Mouse (Mus musculus) testis, adult 2 months (tissue): ENCODE data around the gene Necab3. TPM values are rescaled to one million over a fixed set of nuclear protein-coding genes. Genes with fewer than 3 reads are reported as not detected.

ENCODE experiments used
- H3K27ac ChIP-seq: fragments of 200-500 bp; 2 replicates; pipeline ENCODE4 v1.5.1; 2012; ENCODE audit warnings: low read depth, low read length; ENCODE audit not compliant: control insufficient read depth, insufficient read depth
- H3K27me3 ChIP-seq: fragments of 200-500 bp; 2 replicates; pipeline ENCODE4 v1.6.1; 2012; ENCODE audit warnings: mild to moderate bottlenecking, low read length, moderate library complexity; ENCODE audit not compliant: control insufficient read depth, insufficient read depth
- H3K36me3 ChIP-seq: fragments of 200-500 bp; 2 replicates; pipeline ENCODE4 v1.6.1; 2012; ENCODE audit warnings: mild to moderate bottlenecking, low read length; ENCODE audit not compliant: control insufficient read depth, insufficient read depth
- H3K4me1 ChIP-seq: fragments of 200-500 bp; 2 replicates; pipeline ENCODE4 v1.6.1; 2012; ENCODE audit warnings: low read length; ENCODE audit not compliant: control insufficient read depth, insufficient read depth
- H3K4me3 ChIP-seq: fragments of 200-500 bp; 2 replicates; pipeline ENCODE4 v1.5.1; 2012; ENCODE audit warnings: low read depth, mild to moderate bottlenecking, low read length, moderate library complexity, mixed read lengths; ENCODE audit not compliant: control insufficient read depth
- CTCF ChIP-seq: fragments of 200-500 bp; IDR thresholded peaks from 2 replicates; pipeline ENCODE4 v1.5.1; 2012; ENCODE audit warnings: low read depth, mild to moderate bottlenecking, inconsistent platforms, low read length, moderate library complexity; ENCODE audit not compliant: control insufficient read depth, insufficient read depth, insufficient replicate concordance
- POLR2A ChIP-seq: fragments of 200-500 bp; IDR thresholded peaks from 2 replicates; pipeline ENCODE4 v1.6.1; 2012; ENCODE audit warnings: low read depth, mild to moderate bottlenecking, inconsistent platforms, low read length, moderate library complexity; ENCODE audit not compliant: control insufficient read depth
- polyA plus RNA-seq: library from polyadenylated mRNA; depleted of rRNA; stranded (reverse); fragments of >200 nt; gene quantifications from 2 replicates; pipeline ENCODE4 v1.2.3, GENCODE M21; 2012

Gene Necab3
- polyA plus RNA-seq, 1 experiment: 65.1 TPM

- Histone ChIP-seq H3K36me3 (no peaks in the 10 kb centered on the region), H3K4me1 (peaks cover 13% of the 10 kb centered on the region), H3K27me3 (no peaks in the 10 kb centered on the region), H3K27ac (peak within 1 kb of the TSS; percentile 34), H3K4me3 (peak within 1 kb of the TSS; percentile 93)
- peak; percentile 70; the same call in 1 of the 2 replicates for TF ChIP-seq POLR2A
- no peak for TF ChIP-seq CTCF
These were observed 7.2 kb downstream of the Necab3 start, which contains the start of gene Actl10 for GRCm38 (mm10) chr2:154551476-154551875. Gene Actl10 (plus strand): TSS chr2:154551776.

GRCm38 (mm10) chr2:154550937-154551336, 7.8 kb downstream of the Necab3 start:
- peaks cover 13% of the 10 kb centered on the region for H3K4me1 ChIP-seq
- H3K27me3 ChIP-seq: no peaks in the 10 kb centered on the region
- H3K4me3 ChIP-seq: peak overlapping the region; percentile 93
- H3K27ac ChIP-seq: no peak overlapping the region
- TF ChIP-seq POLR2A: no peak
- no peak for TF ChIP-seq CTCF
- no peaks in the 10 kb centered on the region for H3K36me3 ChIP-seq

DNA sequence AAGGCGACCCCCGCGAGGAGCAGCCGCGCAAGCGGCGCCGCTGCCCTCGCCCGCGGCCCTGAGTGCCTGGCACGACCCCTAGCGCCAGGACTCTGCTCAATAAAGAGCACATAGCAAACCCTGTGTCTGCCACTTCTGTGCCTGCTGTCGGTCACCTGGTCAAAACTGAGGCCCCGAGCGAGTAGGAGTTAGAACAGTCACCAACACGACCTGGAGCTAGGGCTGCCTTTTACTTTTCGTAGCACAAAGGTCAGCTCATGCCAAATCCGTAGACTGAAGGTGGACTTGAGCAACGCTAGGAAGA, 8.9 kb downstream of the Necab3 start:
- no peak overlapping the region; the same call in 1 of the 2 replicates for H3K27ac ChIP-seq

DNA sequence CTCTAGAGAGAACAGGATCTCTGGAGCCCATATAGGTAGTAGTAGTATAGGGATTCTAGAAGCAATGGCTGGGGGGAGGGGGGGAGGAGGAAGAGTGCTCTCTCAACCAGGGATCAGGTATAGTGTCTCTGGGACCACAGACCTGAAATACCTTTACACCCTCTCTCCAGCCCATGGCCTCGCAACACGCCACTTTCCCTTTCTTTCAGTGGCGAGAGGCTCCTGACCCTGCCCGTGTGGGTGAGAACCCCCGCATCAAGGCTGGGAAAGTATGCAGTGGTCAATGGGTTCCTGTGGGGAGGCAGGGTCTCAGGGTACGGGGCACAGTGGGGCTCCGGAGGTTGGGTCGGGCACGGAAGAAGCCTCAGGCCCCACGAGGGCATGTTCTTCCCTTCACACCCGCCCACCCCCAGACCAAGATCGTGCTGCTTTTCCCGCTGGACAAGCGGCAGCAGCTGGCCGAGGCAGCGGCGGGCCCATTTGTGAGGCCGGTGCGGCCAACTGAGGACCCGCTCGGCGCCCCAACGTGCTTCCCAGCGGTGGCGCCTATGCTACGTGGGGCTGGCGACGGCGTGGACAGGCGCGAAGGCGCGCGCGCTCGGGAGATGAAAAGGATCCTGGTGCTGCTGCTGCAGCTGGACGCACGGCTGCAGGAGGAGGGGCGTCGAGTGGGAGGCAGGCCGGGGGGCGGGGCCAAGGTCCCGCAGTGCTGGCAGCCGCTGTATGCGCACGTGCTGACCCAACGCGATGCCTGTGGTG, 9.4 kb downstream of the Necab3 start:
- Histone ChIP-seq H3K36me3 (no peaks in the 10 kb centered on the region), H3K4me3 (peak overlapping the region; percentile 93), H3K27me3 (no peaks in the 10 kb centered on the region), H3K4me1 (peaks cover 13% of the 10 kb centered on the region), H3K27ac (peak overlapping the region; percentile 91)
- TF ChIP-seq CTCF (no peak), POLR2A (peak; percentile 56; the same call in 1 of the 2 replicates)

More for the DNA sequence above, 8.9 kb downstream of the Necab3 start:
- peak overlapping the region; percentile 93 for H3K4me3 ChIP-seq
- no peak for TF ChIP-seq CTCF
- peak; percentile 7; the same call in 1 of the 2 replicates for TF ChIP-seq POLR2A
- H3K27me3 ChIP-seq: no peaks in the 10 kb centered on the region
- no peaks in the 10 kb centered on the region for H3K36me3 ChIP-seq
- peaks cover 13% of the 10 kb centered on the region for H3K4me1 ChIP-seq

DNA sequence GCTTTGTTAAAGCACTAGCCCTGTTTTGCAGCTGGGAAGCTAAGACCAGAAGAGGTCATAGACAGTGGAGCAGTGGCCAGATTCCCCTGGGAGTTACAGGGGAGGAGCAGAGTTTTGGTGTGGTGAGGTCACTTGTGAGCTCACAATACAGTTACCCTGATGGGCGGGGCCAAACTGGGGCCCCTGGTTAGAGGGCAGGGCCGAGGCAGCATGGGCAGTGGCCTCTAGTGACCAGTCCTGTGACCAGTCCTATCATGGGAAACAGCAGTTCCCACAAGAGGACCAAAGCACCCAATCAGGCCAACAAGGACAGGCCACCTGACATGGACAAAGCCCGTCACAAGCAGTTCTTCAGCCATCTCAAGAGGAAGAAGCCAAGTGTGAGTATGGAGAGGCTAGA, 10.0 kb downstream of the Necab3 start:
- H3K4me3 ChIP-seq: peak overlapping the region; percentile 93
- H3K27me3 ChIP-seq: no peaks in the 10 kb centered on the region
- peak overlapping the region; percentile 91 for H3K27ac ChIP-seq
- no peaks in the 10 kb centered on the region for H3K36me3 ChIP-seq
- H3K4me1 ChIP-seq: peaks cover 13% of the 10 kb centered on the region
- TF ChIP-seq POLR2A (peak; percentile 90; the same call in 1 of the 2 replicates), CTCF (no peak)

- H3K4me1 ChIP-seq: peaks cover 6% of the 10 kb centered on the region
- TF ChIP-seq CTCF (no peak), POLR2A (no peak)
These were observed 12.0 kb downstream of the Necab3 start, which contains the start of gene 1700003F12Rik for GRCm38 (mm10) chr2:154546711-154547110. Gene 1700003F12Rik (plus strand): TSS chr2:154547085.

GRCm38 (mm10) chr2:154543567-154544347, 14.9 kb downstream of the Necab3 start:
- TF ChIP-seq CTCF: no peak
- no peak for TF ChIP-seq POLR2A
- H3K27ac ChIP-seq: no peak overlapping the region
- H3K27me3 ChIP-seq: no peaks in the 10 kb centered on the region
- 0 out of 2 replicates have a peak, but pooled peaks cover 1% of the 10 kb centered on the region for H3K36me3 ChIP-seq
- no peak overlapping the region for H3K4me3 ChIP-seq
- H3K4me1 ChIP-seq: peaks cover 2% of the 10 kb centered on the region

More at GRCm38 (mm10) chr2:154546711-154547110, 12.0 kb downstream of the Necab3 start, which contains the start of gene 1700003F12Rik:
- Histone ChIP-seq H3K36me3 (0 out of 2 replicates have a peak, but pooled peaks cover 1% of the 10 kb centered on the region), H3K4me3 (peak within 1 kb of the TSS; percentile 82), H3K27ac (peak within 1 kb of the TSS; percentile 10; the same call in 1 of the 2 replicates), H3K27me3 (no peaks in the 10 kb centered on the region)

DNA sequence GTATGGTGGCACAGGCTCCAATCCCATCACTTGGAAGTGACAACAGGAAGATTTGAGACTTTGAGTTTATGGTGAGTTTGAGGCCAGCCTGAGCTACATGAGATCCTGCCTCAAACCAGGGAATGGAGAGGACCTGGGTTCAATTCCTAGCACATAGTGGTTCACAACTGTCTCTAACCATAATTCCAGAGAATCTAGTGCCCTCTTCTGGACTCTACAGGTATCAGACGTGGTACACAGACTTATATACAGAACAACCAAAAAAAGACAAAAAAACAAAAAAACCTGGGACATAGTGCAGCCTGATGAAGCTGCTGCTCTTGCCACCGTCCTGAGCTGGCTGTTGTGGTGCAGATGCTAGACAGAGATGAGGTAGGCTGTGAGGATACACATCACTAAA, 17.1 kb downstream of the Necab3 start:
- Histone ChIP-seq H3K36me3 (0 out of 2 replicates have a peak, but pooled peaks cover 1% of the 10 kb centered on the region), H3K27me3 (no peaks in the 10 kb centered on the region), H3K27ac (no peak overlapping the region), H3K4me3 (no peak overlapping the region), H3K4me1 (no peaks in the 10 kb centered on the region; the same call in 1 of the 2 replicates)
- TF ChIP-seq CTCF (no peak), POLR2A (no peak)
